Mouse (Mus musculus): ENCODE data around the gene Plb1. TPM values are rescaled to one million over a fixed set of nuclear protein-coding genes. Genes with fewer than 3 reads are reported as not detected.

Gene Plb1
- total and polyA plus RNA-seq, 3 experiments: 0.51 to 2.3 (median 0.66) TPM

- Histone ChIP-seq H3K79me2 (replicated peaks; ENCODE audit: control insufficient read depth, extremely low read depth, insufficient read depth, poor library complexity, severe bottlenecking) (no peaks in the 10 kb centered on the region), H3K27me3 (replicated peaks) (peaks cover 1% of the 10 kb centered on the region), H3K4me1 (ENCODE audit: control insufficient read depth in 1 of 2, insufficient read depth in 2 of 2) (peaks cover 16 to 77% of the 10 kb centered on the region in 2 experiments), H3K4me2 (ENCODE audit: insufficient read depth, low read depth, poor library complexity, severe bottlenecking) (no peak overlapping the region), H3K36me3 (replicated peaks in 1 of 2; ENCODE audit: control insufficient read depth in 1 of 2, insufficient read depth in 1 of 2, low read length in 1 of 2) (no peaks in the 10 kb centered on the region), H3K27ac (ENCODE audit: insufficient read depth, low read depth) (no peak overlapping the region), H3K4me3 (replicated peaks in 1 of 3; ENCODE audit: low read depth in 2 of 3, low read length in 2 of 3, poor library complexity in 1 of 3) (no peak overlapping the region), H3K9me3 (replicated peaks; ENCODE audit: low read length) (peaks cover 3% of the 10 kb centered on the region), H3K9ac (ENCODE audit: insufficient read depth, low read depth) (no peak overlapping the region)
- DNase-seq (ENCODE audit: extremely low read depth): peak; percentile 64
- dilution Hi-C loops (cut with MboI; ENCODE audit: extremely low pct_ligation_motif_present, extremely low pct_unique_long_range_greater_than_20kb, low sequenced_read_pairs): no loop called here
- TF ChIP-seq RCOR1 (conservative IDR thresholded peaks at IDR 0.05; ENCODE audit: low read depth, low read length): no peak
- no peak for TF ChIP-seq HCFC1 (IDR thresholded peaks at IDR 0.05; ENCODE audit: low read depth, low read length)
- no peak for TF ChIP-seq MAFK (IDR thresholded peaks at IDR 0.05; ENCODE audit: insufficient replicate concordance, low read length)
- TF ChIP-seq CTCF (conservative IDR thresholded peaks at IDR 0.05 in 1 of 2, IDR thresholded peaks at IDR 0.05 in 1 of 2; ENCODE audit: low read depth in 2 of 2, low read length in 2 of 2): no peak
- TF ChIP-seq ZMIZ1 (IDR thresholded peaks at IDR 0.05; ENCODE audit: low read depth, low read length): no peak
- TF ChIP-seq MAX (IDR thresholded peaks at IDR 0.05; ENCODE audit: low read length): no peak
- TF ChIP-seq BHLHE40 (IDR thresholded peaks at IDR 0.05; ENCODE audit: low read depth, low read length): peak; percentile 51
- no peak for TF ChIP-seq KAT2A (IDR thresholded peaks at IDR 0.05; ENCODE audit: insufficient replicate concordance, low read length)
- no peak for TF ChIP-seq ELF1 (IDR thresholded peaks at IDR 0.05; ENCODE audit: low read depth, low read length)
- TF ChIP-seq IRF4 (IDR thresholded peaks at IDR 0.05; ENCODE audit: low read depth, low read length): peak; percentile 69
- no peak for TF ChIP-seq RAD21 (IDR thresholded peaks at IDR 0.05; ENCODE audit: low read depth, low read length)
- peak; percentile 43; the same call in 1 of the 2 replicates for TF ChIP-seq TCF12 (IDR thresholded peaks at IDR 0.05; ENCODE audit: low read depth, low read length)
- 0 out of 2 replicates have a peak, but pooled peaks have one; percentile 19 for TF ChIP-seq MEF2A (IDR thresholded peaks at IDR 0.05; ENCODE audit: borderline replicate concordance, low read depth, low read length)
- TF ChIP-seq JUND (conservative IDR thresholded peaks at IDR 0.05; ENCODE audit: low read depth, low read length): 0 out of 2 replicates have a peak, but pooled peaks have one; percentile 16
- TF ChIP-seq EP300 (IDR thresholded peaks at IDR 0.05; ENCODE audit: low read length): peak; percentile 72
- TF ChIP-seq JUN (IDR thresholded peaks at IDR 0.05; ENCODE audit: insufficient read depth, low read depth, low read length): 0 out of 2 replicates have a peak, but pooled peaks have one; percentile 20
- in situ Hi-C loops (cut with MboI; ENCODE audit: low pct_ligation_motif_present, low pct_unique_long_range_greater_than_20kb, low sequenced_read_pairs): no loop called here
Measured at GRCm38 (mm10) chr5:32286315-32286714, 53.8 kb downstream of the Plb1 start.

GRCm38 (mm10) chr5:32288021-32288420 lies 55.5 kb downstream of the Plb1 start:
- Histone ChIP-seq H3K9me3 (replicated peaks; ENCODE audit: low read length) (peaks cover 3% of the 10 kb centered on the region), H3K9ac (ENCODE audit: insufficient read depth, low read depth) (no peak overlapping the region), H3K4me2 (ENCODE audit: insufficient read depth, low read depth, poor library complexity, severe bottlenecking) (no peak overlapping the region), H3K4me1 (ENCODE audit: control insufficient read depth in 1 of 2, insufficient read depth in 2 of 2) (peaks cover 8 to 60% of the 10 kb centered on the region in 2 experiments), H3K27me3 (replicated peaks) (peaks cover 1% of the 10 kb centered on the region), H3K79me2 (replicated peaks; ENCODE audit: control insufficient read depth, extremely low read depth, insufficient read depth, poor library complexity, severe bottlenecking) (no peaks in the 10 kb centered on the region), H3K36me3 (replicated peaks in 1 of 2; ENCODE audit: control insufficient read depth in 1 of 2, insufficient read depth in 1 of 2, low read length in 1 of 2) (no peaks in the 10 kb centered on the region), H3K4me3 (replicated peaks in 1 of 3; ENCODE audit: low read depth in 2 of 3, low read length in 2 of 3, poor library complexity in 1 of 3) (no peak overlapping the region), H3K27ac (ENCODE audit: insufficient read depth, low read depth) (no peak overlapping the region)
- no peak for DNase-seq (ENCODE audit: extremely low read depth)
- dilution Hi-C loops (cut with MboI; ENCODE audit: extremely low pct_ligation_motif_present, extremely low pct_unique_long_range_greater_than_20kb, low sequenced_read_pairs): no loop called here
- no peak for TF ChIP-seq ELF1 (IDR thresholded peaks at IDR 0.05; ENCODE audit: low read depth, low read length)
- no peak for TF ChIP-seq JUN (IDR thresholded peaks at IDR 0.05; ENCODE audit: insufficient read depth, low read depth, low read length)
- TF ChIP-seq ZC3H11A (IDR thresholded peaks at IDR 0.05; ENCODE audit: low read depth, low read length): no peak
- TF ChIP-seq USF2 (conservative IDR thresholded peaks at IDR 0.05; ENCODE audit: low read depth, low read length): no peak
- TF ChIP-seq CHD1 (IDR thresholded peaks at IDR 0.05; ENCODE audit: low read depth, low read length): no peak
- TF ChIP-seq EP300 (IDR thresholded peaks at IDR 0.05; ENCODE audit: low read length): no peak
- in situ Hi-C loops (cut with MboI; ENCODE audit: low pct_ligation_motif_present, low pct_unique_long_range_greater_than_20kb, low sequenced_read_pairs): no loop called here
